Mouse (Mus musculus) small intestine, adult 2 months (tissue): ENCODE measurements around the gene Dgka.

Source experiments
- CTCF ChIP-seq: fragments of 200-500 bp; IDR thresholded peaks from 2 replicates; pipeline ENCODE4 v1.5.1; 2012; ENCODE audit warnings: low read depth, mild to moderate bottlenecking, control low read depth, inconsistent platforms, low read length, moderate library complexity, mixed read lengths; ENCODE audit not compliant: insufficient replicate concordance, insufficient read length; ENCODE audit errors: extremely low read depth
- POLR2A ChIP-seq: fragments of 200-500 bp; IDR thresholded peaks from 2 replicates; pipeline ENCODE4 v1.6.1; 2012; ENCODE audit warnings: low read depth, mild to moderate bottlenecking, control low read depth, inconsistent platforms, low read length, moderate library complexity

DNA sequence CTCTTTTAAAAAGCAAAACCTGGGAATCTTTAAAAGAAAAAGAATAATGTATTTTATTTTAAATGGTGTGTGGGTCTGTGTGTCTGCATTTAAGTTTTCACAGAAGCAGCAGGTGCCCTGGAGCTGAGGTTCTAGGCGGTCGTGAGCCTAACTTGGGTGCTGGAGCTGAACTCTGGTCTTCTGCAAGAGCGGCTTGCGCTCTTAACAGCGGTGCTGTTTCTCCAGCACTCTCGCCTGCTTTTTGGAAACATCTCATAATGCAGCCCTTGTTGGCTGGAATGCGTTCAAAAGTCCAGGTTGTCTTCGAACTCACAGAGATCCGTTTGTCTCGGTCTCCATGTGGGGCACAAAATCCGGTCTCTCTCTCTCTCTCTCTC, 39.4 kb downstream of the Dgka start:
- TF ChIP-seq POLR2A (no peak; the same call in 1 of the 2 replicates), CTCF (no peak)
